Mouse (Mus musculus): ENCODE results near the gene Mecom.

DNA sequence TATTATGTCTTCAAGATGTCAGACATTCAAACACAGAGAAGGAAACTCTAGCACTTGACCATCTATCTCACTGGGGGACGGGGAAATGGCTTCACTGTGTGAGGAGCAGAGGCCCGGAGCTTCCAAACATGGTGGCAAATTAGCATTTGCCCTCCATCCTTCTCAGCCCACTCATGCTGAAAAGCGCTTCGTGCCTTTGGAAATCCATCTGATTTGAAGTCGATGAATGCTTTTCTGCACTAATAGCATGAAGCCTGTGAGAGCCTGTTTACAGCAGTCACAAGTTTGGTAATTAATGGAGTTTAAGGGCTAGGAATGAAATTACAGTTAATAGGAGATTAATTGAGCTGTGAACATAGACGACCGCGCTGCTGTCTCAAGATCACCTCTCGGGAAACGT, 270.2 kb downstream of the Mecom start:
- TF ChIP-seq TCF12 (IDR thresholded peaks at IDR 0.05; ENCODE audit: insufficient read depth, poor library complexity, severe bottlenecking) (no peak), POLR2A (IDR thresholded peaks at IDR 0.05; ENCODE audit: insufficient read length, low read depth) (no peak), TCF3 (IDR thresholded peaks at IDR 0.05; ENCODE audit: insufficient read length, low read depth) (no peak), MAX (IDR thresholded peaks at IDR 0.05; ENCODE audit: low read depth) (no peak), SRF (IDR thresholded peaks at IDR 0.05; ENCODE audit: control insufficient read depth, insufficient read length, low read depth) (no peak), REST (IDR thresholded peaks at IDR 0.05; ENCODE audit: insufficient read depth, insufficient read length) (no peak), E2F4 (IDR thresholded peaks at IDR 0.05; ENCODE audit: insufficient read depth) (no peak)
